ENCODE assay signal across 19 mouse cellular contexts in genomic region chr2:30990221-30990620, GRCm38 (mm10).
"Had no signal": no experiment of that assay in that cellular context is flagged by ENCODE, and none has a peak within 500 bp of the region (broad histone marks: within the 10 kb centered on the region; RNA-seq: fewer than 3 reads in every experiment).

No protein-coding gene starts in this region.

- H3K27ac ChIP-seq: kidney, postnatal 0 days; left cerebral cortex, adult 2 months; liver, embryonic 14.5 days; lung, embryonic 15.5 days; midbrain, embryonic 10.5 days; midbrain, embryonic 13.5 days; neural tube, embryonic 13.5 days had no signal

- H3K36me3 ChIP-seq: lung, embryonic 15.5 days had no signal

- H3K27me3 ChIP-seq: lung, embryonic 15.5 days; megakaryocyte, embryonic 14.5 days; midbrain, embryonic 13.5 days; neural tube, embryonic 13.5 days had no signal

- H3K4me3 ChIP-seq: left cerebral cortex, adult 2 months; lung, embryonic 15.5 days; megakaryocyte, embryonic 14.5 days; midbrain, embryonic 10.5 days; midbrain, embryonic 13.5 days; myocyte; neural tube, embryonic 13.5 days had no signal

- H3K9me3 ChIP-seq: lung, embryonic 15.5 days; midbrain, embryonic 10.5 days; midbrain, embryonic 13.5 days; neural tube, embryonic 13.5 days had no signal

- DNase-seq: kidney, postnatal 25 days; layer of hippocampus, postnatal 36 days; liver, postnatal 0 days; lung, postnatal 10 days; lung, postnatal 36 days; retina, postnatal 1 day; right cerebral cortex, postnatal 25 days; spleen, adult 18-20 months; thymus, adult 18-20 months; thymus, postnatal 36 days had no signal
